Mouse (Mus musculus): Measurements from ENCODE around the gene Txlng.
"Not testable (repeated sequence)": the region's sequence is repeated elsewhere in the genome, so short reads cannot be mapped to it uniquely, and the experiment has no call there.

The Txlng gene

GRCm38 (mm10) chrX:162829203-162829708 lies at the start of gene Txlng:
Gene Txlng, minus strand, starts transcription at chrX:162829454.
- in situ Hi-C loops (cut with MboI, MseI), result no loop called here

GRCm38 (mm10) chrX:162878236-162878635 lies 49.0 kb upstream of the Txlng start:
- in situ Hi-C loops (cut with MboI, MseI), result no loop called here

GRCm38 (mm10) chrX:162873761-162874160 lies 44.5 kb upstream of the Txlng start:
- in situ Hi-C loops (cut with MboI, MseI), result no loop called here

- in situ Hi-C loops (cut with MboI, MseI), result no loop called here
Observed at GRCm38 (mm10) chrX:162871734-162872517, 42.7 kb upstream of the Txlng start.

- in situ Hi-C loops (cut with MboI, MseI), result no loop called here
Observed at GRCm38 (mm10) chrX:162868294-162868965, 39.2 kb upstream of the Txlng start.

- in situ Hi-C loops (cut with MboI, MseI), result no loop called here
Observed at GRCm38 (mm10) chrX:162848682-162849081, 19.4 kb upstream of the Txlng start.

GRCm38 (mm10) chrX:162845531-162845930 lies 16.3 kb upstream of the Txlng start:
- in situ Hi-C loops (cut with MboI, MseI), result no loop called here

- in situ Hi-C loops (cut with MboI, MseI), result no loop called here
Observed at GRCm38 (mm10) chrX:162844447-162845100, 15.3 kb upstream of the Txlng start.

GRCm38 (mm10) chrX:162832101-162832500 lies 2.8 kb upstream of the Txlng start:
- in situ Hi-C loops (cut with MboI, MseI), result no loop called here

GRCm38 (mm10) chrX:162831542-162831941 lies 2.3 kb upstream of the Txlng start:
- in situ Hi-C loops (cut with MboI, MseI), result no loop called here

GRCm38 (mm10) chrX:162831036-162831435 lies 1.8 kb upstream of the Txlng start:
- in situ Hi-C loops (cut with MboI, MseI), result no loop called here

- in situ Hi-C loops (cut with MboI, MseI), result not testable (repeated sequence)
Observed at GRCm38 (mm10) chrX:162830313-162830712, 1.1 kb upstream of the Txlng start.

- in situ Hi-C loops (cut with MboI, MseI), result no loop called here
Observed at GRCm38 (mm10) chrX:162829741-162830140, 487 bp upstream of the Txlng start.

- in situ Hi-C loops (cut with MboI, MseI), result no loop called here
Observed at GRCm38 (mm10) chrX:162828783-162829182, 471 bp downstream of the Txlng start.

- in situ Hi-C loops (cut with MboI, MseI), result no loop called here
Observed at GRCm38 (mm10) chrX:162828016-162828415, 1.2 kb downstream of the Txlng start.

GRCm38 (mm10) chrX:162800371-162800770 lies 28.9 kb downstream of the Txlng start:
- in situ Hi-C loops (cut with MboI, MseI), result no loop called here

GRCm38 (mm10) chrX:162791392-162791791 lies 37.9 kb downstream of the Txlng start:
- in situ Hi-C loops (cut with MboI, MseI), result not testable (repeated sequence)

GRCm38 (mm10) chrX:162788372-162788771 lies 40.9 kb downstream of the Txlng start:
- in situ Hi-C loops (cut with MboI, MseI), result no loop called here

- in situ Hi-C loops (cut with MboI, MseI), result no loop called here
Observed at GRCm38 (mm10) chrX:162770726-162771125, 58.5 kb downstream of the Txlng start.

- in situ Hi-C loops (cut with MboI, MseI), result no loop called here
Observed at GRCm38 (mm10) chrX:162761716-162762395, 67.4 kb downstream of the Txlng start.

- in situ Hi-C loops (cut with MboI, MseI), result no loop called here
Observed at GRCm38 (mm10) chrX:162760958-162761515, 68.2 kb downstream of the Txlng start.

Data from regulatory T cell (primary cell).